Mouse (Mus musculus) C2C12 (cell line): ENCODE results near the gene Tecpr1.

Experiments
- CTCF ChIP-seq: IDR thresholded peaks from one replicate; pipeline ENCODE4 v1.5.1; 2011; ENCODE audit not compliant: control insufficient read depth, insufficient read depth, insufficient read length
- MYOD1 ChIP-seq: IDR thresholded peaks from one replicate; pipeline ENCODE4 v1.6.1; 2011; ENCODE audit warnings: low read depth; ENCODE audit not compliant: control insufficient read depth, insufficient read length
- USF1 ChIP-seq: IDR thresholded peaks from one replicate; pipeline ENCODE4 v1.6.1; 2011; ENCODE audit warnings: low read depth, mild to moderate bottlenecking, control low read depth, moderate library complexity

DNA sequence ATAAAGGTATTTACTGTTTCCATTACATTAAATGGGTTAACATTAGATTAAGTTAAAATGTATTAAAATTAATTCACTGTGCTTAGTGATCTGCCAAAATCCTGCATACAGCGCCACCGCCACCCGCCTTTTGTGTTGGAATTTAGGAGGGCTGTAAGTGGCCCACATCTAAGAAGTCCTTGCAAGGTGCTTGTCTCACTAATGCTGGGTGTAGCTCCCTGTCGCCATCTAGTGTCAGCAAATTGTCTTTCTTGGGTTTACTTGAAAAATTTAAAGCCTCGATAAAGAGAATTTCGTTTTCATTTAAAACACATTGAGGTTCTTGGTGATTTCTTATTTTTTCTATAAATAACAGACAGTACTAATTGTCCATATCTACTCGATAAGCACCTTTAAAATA, 68.9 kb downstream of the Tecpr1 start:
- TF ChIP-seq MYOD1 (no peak), USF1 (no peak), CTCF (peak; percentile 20)
